Mouse (Mus musculus) testis, adult 2 months (tissue): ENCODE measurements at regions not wholly inside any gene's neighbourhood (a gene's known extent, or its start where the extent isn't known, plus 50 kb on each side); places are given as distances from the start of the nearest gene placed in this dataset.

Experiments
- CTCF ChIP-seq: fragments of 200-500 bp; IDR thresholded peaks from 2 replicates; pipeline ENCODE4 v1.5.1; 2012; ENCODE audit warnings: low read depth, mild to moderate bottlenecking, inconsistent platforms, low read length, moderate library complexity; ENCODE audit not compliant: control insufficient read depth, insufficient read depth, insufficient replicate concordance
- POLR2A ChIP-seq: fragments of 200-500 bp; IDR thresholded peaks from 2 replicates; pipeline ENCODE4 v1.6.1; 2012; ENCODE audit warnings: low read depth, mild to moderate bottlenecking, inconsistent platforms, low read length, moderate library complexity; ENCODE audit not compliant: control insufficient read depth

GRCm38 (mm10) chr10:16440932-16441640 lies 1281.9 kb upstream of the Cited2 start:
- TF ChIP-seq CTCF, result no peak
- no peak for TF ChIP-seq POLR2A
